ENCODE assay signal across 7 mouse cellular contexts in the genomic region with DNA sequence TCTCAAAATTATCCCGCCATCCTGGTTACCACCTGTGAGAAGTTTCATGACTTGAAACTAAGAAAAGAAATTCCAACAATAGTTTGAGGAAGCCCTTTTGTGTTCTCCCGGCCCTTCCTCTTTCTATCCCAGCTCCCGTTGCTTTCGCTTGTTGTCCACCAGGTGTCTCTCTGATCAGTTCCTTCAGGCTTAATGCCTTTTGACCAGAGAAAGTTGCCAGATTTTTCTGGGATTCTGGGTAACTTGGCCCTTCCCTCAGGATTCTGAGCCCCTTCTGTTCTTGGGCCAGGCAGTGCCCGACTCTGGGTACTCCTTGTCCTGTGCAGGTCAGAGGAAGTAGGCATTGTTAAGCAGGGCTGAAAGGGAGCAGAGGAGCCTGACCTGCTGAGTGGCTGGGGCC. TPM values are rescaled to one million over a fixed set of nuclear protein-coding genes. Genes with fewer than 3 reads are reported as not detected.
DNase-seq lines count a peak whose midpoint lies in the region; ATAC-seq and TF ChIP-seq lines count a peak whose summit lies in the region.

No protein-coding gene starts in this region.

- H3K9me3 ChIP-seq in ES-E14 (ENCODE audit: control insufficient read depth, insufficient read depth, low read depth, low read length): no peaks in the 10 kb centered on the region
- no peaks in the 10 kb centered on the region for H3K9me3 ChIP-seq in heart, postnatal 0 days (replicated peaks; ENCODE audit: control insufficient read depth, low read length)
- no peaks in the 10 kb centered on the region for H3K9me3 ChIP-seq in limb, embryonic 14.5 days (ENCODE audit: control insufficient read depth, low read length)

- H3K9ac ChIP-seq in ES-E14 (ENCODE audit: insufficient read depth, low read depth, low read length, poor library complexity, severe bottlenecking): no peak overlapping the region
- no peak overlapping the region for H3K9ac ChIP-seq in heart, postnatal 0 days (replicated peaks; ENCODE audit: low read depth, low read length)
- H3K9ac ChIP-seq in limb, embryonic 14.5 days (ENCODE audit: low read depth, low read length, severe bottlenecking): no peak overlapping the region

- no peak overlapping the region for H3K4me3 ChIP-seq in kidney, adult 2 months (ENCODE audit: insufficient read depth, low read depth, low read length)
- no peak overlapping the region for H3K4me3 ChIP-seq in ES-E14 (ENCODE audit: insufficient read depth in 1 of 2, low read depth in 1 of 2, low read length in 2 of 2, poor library complexity in 1 of 2, severe bottlenecking in 1 of 2)
- no peak overlapping the region for H3K4me3 ChIP-seq in heart, postnatal 0 days (ENCODE audit: low read depth, low read length)
- H3K4me3 ChIP-seq in limb, embryonic 14.5 days (replicated peaks; ENCODE audit: low read length): no peak overlapping the region

- TF ChIP-seq CTCF in kidney, adult 2 months (conservative IDR thresholded peaks at IDR 0.05; ENCODE audit: insufficient read depth, insufficient read length, low read depth, low read length): peak; percentile 61
- TF ChIP-seq CTCF in brain, embryonic 14.5 days (IDR thresholded peaks at IDR 0.05; ENCODE audit: borderline replicate concordance, extremely low read depth, insufficient read depth, insufficient read length): peak; percentile 69; the same call in 1 of the 2 replicates
- peak; percentile 68 for TF ChIP-seq CTCF in heart, postnatal 0 days (IDR thresholded peaks at IDR 0.05; ENCODE audit: low read depth)

- H3K27me3 ChIP-seq in kidney, adult 2 months (replicated peaks; ENCODE audit: control insufficient read depth, insufficient read depth, low read length): no peaks in the 10 kb centered on the region
- no peaks in the 10 kb centered on the region for H3K27me3 ChIP-seq in heart, postnatal 0 days (ENCODE audit: control insufficient read depth, insufficient read depth, low read length)
- no peaks in the 10 kb centered on the region for H3K27me3 ChIP-seq in limb, embryonic 14.5 days (ENCODE audit: control insufficient read depth, insufficient read depth, low read length)

- peak; percentile 52 for DNase-seq in kidney, adult 2 months
- no peak for DNase-seq in kidney, adult 8-10 months
- DNase-seq in ES-E14 (ENCODE audit: low read depth, low spot score): no peak
- DNase-seq in brain, embryonic 14.5 days (ENCODE audit: low read depth): peak; percentile 68
- peak; percentile 69 for DNase-seq in heart, postnatal 0 days (ENCODE audit: low spot score)
- DNase-seq in limb, embryonic 14.5 days (ENCODE audit: low spot score): peak; percentile 62

- TF ChIP-seq EP300 in heart, postnatal 0 days (IDR thresholded peaks at IDR 0.05; ENCODE audit: low read depth): no peak

- H3K4me2 ChIP-seq in heart, postnatal 0 days (ENCODE audit: low read depth, low read length): no peak overlapping the region
- H3K4me2 ChIP-seq in limb, embryonic 14.5 days (replicated peaks; ENCODE audit: low read depth, low read length, severe bottlenecking): no peak overlapping the region

- 9% methylated on average over 5 of the region's 5 CpGs for WGBS in kidney, adult 2 months
- WGBS in heart, postnatal 0 days: 11% methylated on average over 5 of the region's 5 CpGs
- whole genome bisulfite sequencing in limb, embryonic 14.5 days: 20% methylated on average over 5 of the region's 5 CpGs

- no peak for ATAC-seq in heart, postnatal 0 days (ENCODE audit: insufficient read depth, low read depth)
- ATAC-seq in limb, embryonic 14.5 days (ENCODE audit: low FRiP score, low read depth): no peak
- ATAC-seq in activated CD4-positive, CD25-positive, alpha-beta regulatory T cell, adult 4 months: no peak

- H3K27ac ChIP-seq in kidney, adult 2 months (ENCODE audit: insufficient read depth, low read depth, low read length): no peak overlapping the region
- no peak overlapping the region for H3K27ac ChIP-seq in ES-E14 (ENCODE audit: insufficient read depth, low read depth, low read length, poor library complexity, severe bottlenecking)
- no peak overlapping the region for H3K27ac ChIP-seq in heart, postnatal 0 days (ENCODE audit: low read depth)
- H3K27ac ChIP-seq in limb, embryonic 14.5 days (replicated peaks; ENCODE audit: low read depth, low read length): no peak overlapping the region

- in situ Hi-C loops in ES-E14 (cut with MboI; ENCODE audit: low sequenced_read_pairs in 2 of 2, unreplicated experiment in 2 of 2): no loop called here

- no peaks in the 10 kb centered on the region for H3K36me3 ChIP-seq in kidney, adult 2 months (ENCODE audit: control insufficient read depth, insufficient read depth, low read length)
- H3K36me3 ChIP-seq in ES-E14 (ENCODE audit: control insufficient read depth, insufficient read depth, low read length, poor library complexity, severe bottlenecking): no peaks in the 10 kb centered on the region; the same call in 1 of the 2 replicates
- H3K36me3 ChIP-seq in heart, postnatal 0 days (replicated peaks; ENCODE audit: control insufficient read depth, insufficient read depth, low read length): peaks cover 5% of the 10 kb centered on the region
- H3K36me3 ChIP-seq in limb, embryonic 14.5 days (ENCODE audit: control insufficient read depth, insufficient read depth, low read length): peaks cover 16% of the 10 kb centered on the region

- H3K4me1 ChIP-seq in kidney, adult 2 months (ENCODE audit: control insufficient read depth, insufficient read depth, low read length): peaks cover 4% of the 10 kb centered on the region
- peaks cover 3 to 13% of the 10 kb centered on the region in 2 experiments; a peak in 1 of 4 replicates for H3K4me1 ChIP-seq in ES-E14 (ENCODE audit: control insufficient read depth in 2 of 2, insufficient read depth in 2 of 2, low read length in 2 of 2, poor library complexity in 1 of 2)
- peaks cover 5% of the 10 kb centered on the region for H3K4me1 ChIP-seq in heart, postnatal 0 days (ENCODE audit: control insufficient read depth, insufficient read depth)
- peaks cover 2% of the 10 kb centered on the region; the same call in 1 of the 2 replicates for H3K4me1 ChIP-seq in limb, embryonic 14.5 days (ENCODE audit: control insufficient read depth, insufficient read depth, low read length)

- TF ChIP-seq POLR2A in kidney, adult 2 months (IDR thresholded peaks at IDR 0.05; ENCODE audit: low read depth, low read length): no peak
- no peak for TF ChIP-seq POLR2A in brain, embryonic 14.5 days (IDR thresholded peaks at IDR 0.05; ENCODE audit: borderline replicate concordance, extremely low read depth, insufficient read depth, insufficient read length, poor library complexity, severe bottlenecking)
- no peak for TF ChIP-seq POLR2A in limb, embryonic 14.5 days (IDR thresholded peaks at IDR 0.05; ENCODE audit: borderline replicate concordance, extremely low read depth, insufficient read depth, insufficient read length)

RNA-seq across cellular contexts. Expression of a gene that starts 5.6 kb away (rescaled TPM):
- polyA plus RNA-seq in kidney, adult 2 months (2012; rRNA removed): 42.4 and 80.7 TPM in 2 replicates
- total RNA-seq in ES-E14 (2012; rRNA removed): 266 and 347 TPM in 2 replicates
- 161 and 195 TPM in 2 replicates for polyA plus RNA-seq in brain, embryonic 14.5 days (2012; rRNA removed)
- 70.4 and 74.5 TPM in 2 replicates for total RNA-seq in heart, postnatal 0 days (2014; rRNA removed; ENCODE audit: low replicate concordance)
- polyA plus RNA-seq in heart, postnatal 0 days (2015; fragmentation: Nextera tagmentation; extraction: Ambion mirVana): 490 and 527 TPM in 2 replicates
- 122 and 191 TPM in 2 replicates for polyA plus RNA-seq in limb, embryonic 14.5 days (2012; rRNA removed)
- 658 and 664 TPM in 2 replicates for polyA plus RNA-seq in limb, embryonic 14.5 days (2014; fragmentation: Nextera tagmentation; extraction: Ambion mirVana)
- polyA plus RNA-seq in activated CD4-positive, CD25-positive, alpha-beta regulatory T cell, adult 4 months (2017; shearing (Covaris generic)): 100 to 1,000 TPM; 726 to 879 TPM

RNA-seq across cellular contexts. Expression of a gene that starts 5.7 kb away (rescaled TPM):
- polyA plus RNA-seq in kidney, adult 2 months (2012; rRNA removed): 11.4 and 11.7 TPM in 2 replicates
- total RNA-seq in ES-E14 (2012; rRNA removed): 7.7 and 11.8 TPM in 2 replicates
- polyA plus RNA-seq in brain, embryonic 14.5 days (2012; rRNA removed): 9.7 and 12.5 TPM in 2 replicates
- total RNA-seq in heart, postnatal 0 days (2014; rRNA removed; ENCODE audit: low replicate concordance): 11.6 and 19.5 TPM in 2 replicates
- 14.3 and 14.6 TPM in 2 replicates for polyA plus RNA-seq in heart, postnatal 0 days (2015; fragmentation: Nextera tagmentation; extraction: Ambion mirVana)
- polyA plus RNA-seq in limb, embryonic 14.5 days (2012; rRNA removed): 9.0 and 9.1 TPM in 2 replicates
- polyA plus RNA-seq in limb, embryonic 14.5 days (2014; fragmentation: Nextera tagmentation; extraction: Ambion mirVana): 13.5 and 15.3 TPM in 2 replicates
- 10 to 100 TPM; 10.9 to 12.4 TPM for polyA plus RNA-seq in activated CD4-positive, CD25-positive, alpha-beta regulatory T cell, adult 4 months (2017; shearing (Covaris generic))

RNA-seq across cellular contexts. Expression of a gene that starts 7.2 kb away (rescaled TPM):
- 16.7 and 21.7 TPM in 2 replicates for polyA plus RNA-seq in kidney, adult 2 months (2012; rRNA removed)
- 17.8 and 35.0 TPM in 2 replicates for total RNA-seq in ES-E14 (2012; rRNA removed)
- polyA plus RNA-seq in brain, embryonic 14.5 days (2012; rRNA removed): 67.5 and 82.1 TPM in 2 replicates
- total RNA-seq in heart, postnatal 0 days (2014; rRNA removed; ENCODE audit: low replicate concordance): 26.1 and 54.3 TPM in 2 replicates
- polyA plus RNA-seq in heart, postnatal 0 days (2015; fragmentation: Nextera tagmentation; extraction: Ambion mirVana): 3.0 and 3.3 TPM in 2 replicates
- polyA plus RNA-seq in limb, embryonic 14.5 days (2012; rRNA removed): 31.0 and 36.8 TPM in 2 replicates
- polyA plus RNA-seq in limb, embryonic 14.5 days (2014; fragmentation: Nextera tagmentation; extraction: Ambion mirVana): 8.2 and 10.0 TPM in 2 replicates
- under 1 TPM; 0.16 to 0.80 TPM for polyA plus RNA-seq in activated CD4-positive, CD25-positive, alpha-beta regulatory T cell, adult 4 months (2017; shearing (Covaris generic))

RNA-seq across cellular contexts. Expression of a gene that starts 14.1 kb away (rescaled TPM):
- 20.2 and 20.9 TPM in 2 replicates for polyA plus RNA-seq in kidney, adult 2 months (2012; rRNA removed)
- 17.1 and 21.7 TPM in 2 replicates for total RNA-seq in ES-E14 (2012; rRNA removed)
- 41.6 and 43.6 TPM in 2 replicates for polyA plus RNA-seq in brain, embryonic 14.5 days (2012; rRNA removed)
- total RNA-seq in heart, postnatal 0 days (2014; rRNA removed; ENCODE audit: low replicate concordance): 17.1 and 31.2 TPM in 2 replicates
- 11.1 and 11.7 TPM in 2 replicates for polyA plus RNA-seq in heart, postnatal 0 days (2015; fragmentation: Nextera tagmentation; extraction: Ambion mirVana)
- polyA plus RNA-seq in limb, embryonic 14.5 days (2012; rRNA removed): 30.5 and 40.3 TPM in 2 replicates
- polyA plus RNA-seq in limb, embryonic 14.5 days (2014; fragmentation: Nextera tagmentation; extraction: Ambion mirVana): 22.2 and 25.1 TPM in 2 replicates
- 10 to 100 TPM; 15.3 to 16.3 TPM for polyA plus RNA-seq in activated CD4-positive, CD25-positive, alpha-beta regulatory T cell, adult 4 months (2017; shearing (Covaris generic))

RNA-seq across cellular contexts. Expression of a gene that starts 28.5 kb away (rescaled TPM):
- 45.2 and 46.7 TPM in 2 replicates for polyA plus RNA-seq in kidney, adult 2 months (2012; rRNA removed)
- total RNA-seq in ES-E14 (2012; rRNA removed): 6.2 and 7.4 TPM in 2 replicates
- 48.3 and 61.0 TPM in 2 replicates for polyA plus RNA-seq in brain, embryonic 14.5 days (2012; rRNA removed)
- total RNA-seq in heart, postnatal 0 days (2014; rRNA removed; ENCODE audit: low replicate concordance): 21.6 and 44.2 TPM in 2 replicates
- 14.5 and 14.6 TPM in 2 replicates for polyA plus RNA-seq in heart, postnatal 0 days (2015; fragmentation: Nextera tagmentation; extraction: Ambion mirVana)
- polyA plus RNA-seq in limb, embryonic 14.5 days (2012; rRNA removed): 33.5 and 50.8 TPM in 2 replicates
- polyA plus RNA-seq in limb, embryonic 14.5 days (2014; fragmentation: Nextera tagmentation; extraction: Ambion mirVana): 12.5 and 13.7 TPM in 2 replicates
- polyA plus RNA-seq in activated CD4-positive, CD25-positive, alpha-beta regulatory T cell, adult 4 months (2017; shearing (Covaris generic)): 10 to 100 TPM; 36.6 to 42.8 TPM

Comparison
In these comparisons a context has a peak if more than half of its experiments do, and no peak if none do; other contexts are left out.
1. DNase-seq: peak in kidney, adult 2 months (single experiment), brain, embryonic 14.5 days (single experiment), heart, postnatal 0 days (single experiment) and limb, embryonic 14.5 days (single experiment); none in kidney, adult 8-10 months (0 of 2) and ES-E14 (single experiment).
2. Peak in every context shown above with its lines, with median percentiles within 50 percentile points of each other: CTCF ChIP-seq.